Mouse (Mus musculus) heart, embryonic 14.5 days (tissue): ENCODE measurements around the gene Snd1. TPM values are rescaled to one million over a fixed set of nuclear protein-coding genes. Genes with fewer than 3 reads are reported as not detected.

Experiments used
- ATAC-seq: fragments of 200-750 bp; cut with Nextera tagmentation; 2 replicates; pipeline ENCODE4 v1.8.0; 2017; ENCODE audit warnings: low read depth, moderate TSS enrichment; ENCODE audit not compliant: insufficient number of reproducible peaks, insufficient read depth, low FRiP score
- H3K27ac ChIP-seq, 2 experiments: fragments of 200-500 bp in 1 of 2; fragments of 300-500 bp in 1 of 2; sonication (generic) in 1 of 2; replicated peaks in 1 of 2; 2 replicates each; pipeline ENCODE4 v1.5.1; 2012 to 2014; ENCODE audit warnings: low read depth in 2 of 2, low read length in 2 of 2, control low read depth in 1 of 2, mild to moderate bottlenecking in 1 of 2, mixed read lengths in 1 of 2; ENCODE audit not compliant: control insufficient read depth in 1 of 2, insufficient read depth in 1 of 2
- H3K27me3 ChIP-seq: fragments of 300-500 bp; sonication (generic); 2 replicates; pipeline ENCODE4 v1.6.1; 2014; ENCODE audit warnings: mild to moderate bottlenecking, low read length, control low read depth; ENCODE audit not compliant: control insufficient read depth, insufficient read depth
- H3K36me3 ChIP-seq: fragments of 300-500 bp; sonication (generic); 2 replicates; pipeline ENCODE4 v1.6.1; 2014; ENCODE audit warnings: mild to moderate bottlenecking, control low read depth, low read length, mixed read lengths; ENCODE audit not compliant: control insufficient read depth, insufficient read depth
- H3K4me1 ChIP-seq, 2 experiments: fragments of 200-500 bp in 1 of 2; fragments of 300-500 bp in 1 of 2; sonication (generic) in 1 of 2; 2 replicates each; pipeline ENCODE4 v1.6.1; 2012 to 2014; ENCODE audit warnings: low read length in 2 of 2, control low read depth in 1 of 2, mixed read lengths in 1 of 2; ENCODE audit not compliant: control insufficient read depth in 2 of 2, insufficient read depth in 2 of 2
- H3K4me2 ChIP-seq: fragments of 300-500 bp; sonication (generic); 2 replicates; pipeline ENCODE4 v1.6.1; 2014; ENCODE audit warnings: mild to moderate bottlenecking, low read length
- H3K4me3 ChIP-seq, 2 experiments: fragments of 200-500 bp in 1 of 2; fragments of 300-500 bp in 1 of 2; sonication (generic) in 1 of 2; 2 replicates each; pipeline ENCODE4 v1.5.1; 2012 to 2014; ENCODE audit warnings: low read length in 2 of 2, mild to moderate bottlenecking in 2 of 2, control low read depth in 1 of 2, low read depth in 1 of 2, moderate library complexity in 1 of 2; ENCODE audit not compliant: control insufficient read depth in 1 of 2, insufficient read depth in 1 of 2
- H3K9ac ChIP-seq: fragments of 300-500 bp; sonication (generic); 2 replicates; pipeline ENCODE4 v1.6.1; 2014; ENCODE audit warnings: mild to moderate bottlenecking, low read length
- H3K9me3 ChIP-seq: fragments of 300-500 bp; sonication (generic); 2 replicates; pipeline ENCODE4 v1.6.1; 2016; ENCODE audit warnings: low read length, control low read depth; ENCODE audit not compliant: control insufficient read depth
- WGBS: fragments of 180-500 bp; shearing (Covaris S2); extraction: QIAGEN DNeasy Blood & Tissue Kit; methylation state at CpG from one replicate; pipeline ENCODE4 v1.1.7; 2014; 5-methylcytosine and 5-hydroxymethylcytosine counted together
- polyA plus RNA-seq: library from polyadenylated mRNA; unstranded; fragments of >200 nt; fragmentation: Nextera tagmentation; extraction: Ambion mirVana; gene quantifications from 2 replicates; pipeline ENCODE4 v1.2.1, GENCODE M21; 2014

The Snd1 gene
- polyA plus RNA-seq, 1 experiment from 2014 or later = 80.0 TPM

DNA sequence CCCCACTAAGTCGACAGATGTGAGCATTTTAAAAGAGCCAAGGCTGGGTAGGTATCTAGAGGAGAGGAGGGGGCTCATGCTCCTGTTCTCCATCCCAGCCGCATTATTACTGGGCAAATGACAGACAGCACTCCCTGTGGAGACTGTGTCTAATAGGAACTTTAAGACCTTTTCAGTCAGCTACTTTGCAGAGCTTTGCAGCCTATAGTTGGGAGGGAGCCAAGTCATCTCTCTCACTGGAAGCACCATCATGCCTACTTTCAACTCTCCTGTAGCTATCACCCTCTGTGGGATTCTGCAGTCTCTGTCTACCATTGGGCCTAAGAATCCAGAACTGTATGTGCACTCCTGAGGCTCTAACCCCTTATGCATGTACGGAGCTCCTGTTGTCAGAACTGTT lies 351.0 kb downstream of the Snd1 start:
- H3K9ac ChIP-seq = no peak overlapping the region
- no peaks in the 10 kb centered on the region for H3K9me3 ChIP-seq
- ATAC-seq = no peak
- WGBS = 68% methylated on average over 3 of the region's 3 CpGs
- no peaks in the 10 kb centered on the region for H3K4me1 ChIP-seq
- no peaks in the 10 kb centered on the region for H3K36me3 ChIP-seq
- no peak overlapping the region for H3K27ac ChIP-seq
- 0 out of 2 replicates have a peak, but pooled peaks cover 8% of the 10 kb centered on the region for H3K27me3 ChIP-seq
- no peak overlapping the region for H3K4me3 ChIP-seq
- H3K4me2 ChIP-seq = no peak overlapping the region

DNA sequence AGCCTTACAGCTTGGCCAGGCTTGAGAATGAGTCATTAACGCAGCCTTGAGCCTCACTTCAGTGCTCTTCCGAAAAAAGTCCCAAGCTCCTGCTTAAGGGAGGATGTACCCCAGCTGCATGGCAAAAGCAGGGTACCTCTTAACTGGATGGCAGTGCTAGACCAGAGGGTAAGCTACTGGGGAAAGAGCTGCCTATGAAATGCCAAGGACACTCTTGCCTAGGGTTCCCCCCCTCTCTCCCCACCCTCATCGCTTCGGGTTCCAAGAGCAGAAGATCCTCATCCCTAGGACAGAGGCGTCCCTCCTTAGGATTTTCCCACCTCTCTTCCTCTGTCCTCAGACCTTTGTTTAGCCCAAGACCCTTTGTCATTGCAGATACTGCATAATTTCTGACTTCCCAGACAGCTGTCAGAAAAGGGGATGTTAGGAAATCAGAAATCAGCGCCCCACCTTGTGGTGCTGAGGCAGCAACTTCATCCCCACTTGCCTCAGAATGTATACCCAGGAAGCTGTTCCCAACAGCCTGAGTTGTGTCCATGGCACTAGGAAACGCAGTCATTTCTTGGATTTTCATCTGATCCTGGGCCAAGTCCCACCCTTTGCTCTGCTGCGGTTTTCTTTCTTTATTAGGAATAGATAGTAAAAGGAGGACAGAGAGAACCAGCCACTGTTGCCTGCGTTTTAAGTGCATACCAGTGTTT lies 351.9 kb downstream of the Snd1 start:
- Histone ChIP-seq H3K4me3 (no peak overlapping the region), H3K4me2 (no peak overlapping the region), H3K36me3 (no peaks in the 10 kb centered on the region), H3K27me3 (0 out of 2 replicates have a peak, but pooled peaks cover 15% of the 10 kb centered on the region), H3K27ac (no peak overlapping the region), H3K9ac (no peak overlapping the region), H3K9me3 (no peaks in the 10 kb centered on the region), H3K4me1 (peaks cover 2 to 5% of the 10 kb centered on the region in 2 experiments; a peak in 1 of 4 replicates)
- 73% methylated on average over 9 of the region's 9 CpGs for WGBS
- ATAC-seq = no peak

DNA sequence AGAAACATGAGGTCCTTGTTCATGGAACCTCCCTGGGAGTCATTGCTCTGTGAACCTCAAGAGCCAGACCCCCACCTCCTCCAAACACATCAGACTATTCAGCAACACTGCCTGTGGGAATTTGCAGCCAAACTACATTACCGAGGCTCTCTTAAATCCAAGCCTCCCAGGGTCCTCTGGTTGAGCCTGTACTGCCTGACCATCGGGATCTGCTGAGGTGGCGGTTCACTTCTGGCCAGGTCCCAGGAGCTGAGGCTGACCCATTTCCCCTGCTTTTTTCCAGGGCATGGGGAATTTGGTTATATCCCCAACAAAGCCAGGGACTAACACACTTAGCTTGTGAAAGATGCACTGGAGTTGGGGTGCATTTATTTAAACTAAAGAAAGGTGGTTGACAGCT lies 352.6 kb downstream of the Snd1 start:
- H3K27me3 ChIP-seq = 0 out of 2 replicates have a peak, but pooled peaks cover 15% of the 10 kb centered on the region
- no peak overlapping the region for H3K4me2 ChIP-seq
- H3K27ac ChIP-seq = no peak overlapping the region
- H3K4me1 ChIP-seq = peaks cover 2 to 6% of the 10 kb centered on the region in 2 experiments; a peak in 1 of 4 replicates
- ATAC-seq = no peak
- H3K9me3 ChIP-seq = no peaks in the 10 kb centered on the region
- 58% methylated on average over 3 of the region's 3 CpGs for WGBS
- no peaks in the 10 kb centered on the region for H3K36me3 ChIP-seq
- no peak overlapping the region for H3K4me3 ChIP-seq
- H3K9ac ChIP-seq = no peak overlapping the region

DNA sequence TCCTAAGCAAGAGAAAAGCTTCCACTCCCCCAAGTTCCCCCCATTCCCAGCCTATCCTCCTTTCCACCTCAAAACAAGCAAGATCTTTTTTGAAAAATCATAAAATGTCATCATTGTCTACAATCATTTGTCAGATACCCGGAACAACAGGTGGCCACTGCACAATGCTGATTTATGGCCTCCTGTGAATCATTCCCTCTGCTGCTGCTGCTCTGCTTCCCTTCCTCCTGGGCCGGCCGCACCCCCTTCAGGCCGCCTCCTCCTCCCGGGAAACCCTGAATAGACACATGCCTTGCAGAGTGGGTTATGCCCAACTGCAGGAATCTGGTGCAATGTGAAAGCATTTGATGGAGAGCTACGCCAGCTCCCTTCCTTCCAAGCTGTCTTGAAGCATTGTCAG lies 353.7 kb downstream of the Snd1 start:
- 41% methylated on average over 6 of the region's 6 CpGs for WGBS
- no peak for ATAC-seq

DNA sequence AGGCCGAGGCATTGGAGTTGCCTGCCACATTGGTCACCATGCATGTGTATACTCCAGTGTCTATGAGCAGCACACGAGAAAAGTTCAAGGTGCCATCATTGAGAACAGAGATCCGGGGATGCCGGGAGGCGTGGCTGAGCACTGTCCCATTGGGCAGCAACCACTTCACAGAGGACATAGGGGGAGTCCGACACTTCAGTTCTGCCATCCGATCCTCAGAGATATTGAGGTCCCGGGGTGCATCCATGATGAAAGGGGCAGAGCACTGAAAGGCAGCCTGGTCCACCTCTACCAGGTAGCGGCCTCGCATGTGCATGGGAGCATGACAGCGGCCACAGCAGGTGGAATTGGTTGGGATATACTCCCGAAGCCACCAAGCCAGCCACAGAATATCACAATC lies 355.4 kb downstream of the Snd1 start:
- WGBS = 94% methylated on average over 12 of the region's 12 CpGs
- no peaks in the 10 kb centered on the region for H3K9me3 ChIP-seq
- peaks cover 20% of the 10 kb centered on the region; the same call in 1 of the 2 replicates for H3K27me3 ChIP-seq
- peaks cover 4 to 13% of the 10 kb centered on the region in 2 experiments; a peak in 2 of 4 replicates for H3K4me1 ChIP-seq
- no peaks in the 10 kb centered on the region for H3K36me3 ChIP-seq
- H3K4me2 ChIP-seq = no peak overlapping the region
- no peak overlapping the region for H3K27ac ChIP-seq
- H3K4me3 ChIP-seq = no peak overlapping the region
- no peak for ATAC-seq
- no peak overlapping the region for H3K9ac ChIP-seq

More for the DNA sequence above, 353.7 kb downstream of the Snd1 start:
- Histone ChIP-seq H3K27me3 (0 out of 2 replicates have a peak, but pooled peaks cover 15% of the 10 kb centered on the region), H3K36me3 (no peaks in the 10 kb centered on the region), H3K4me1 (peaks cover 3 to 9% of the 10 kb centered on the region in 2 experiments; a peak in 2 of 4 replicates), H3K9ac (no peak overlapping the region), H3K4me3 (no peak overlapping the region), H3K4me2 (no peak overlapping the region), H3K27ac (no peak overlapping the region), H3K9me3 (no peaks in the 10 kb centered on the region)

DNA sequence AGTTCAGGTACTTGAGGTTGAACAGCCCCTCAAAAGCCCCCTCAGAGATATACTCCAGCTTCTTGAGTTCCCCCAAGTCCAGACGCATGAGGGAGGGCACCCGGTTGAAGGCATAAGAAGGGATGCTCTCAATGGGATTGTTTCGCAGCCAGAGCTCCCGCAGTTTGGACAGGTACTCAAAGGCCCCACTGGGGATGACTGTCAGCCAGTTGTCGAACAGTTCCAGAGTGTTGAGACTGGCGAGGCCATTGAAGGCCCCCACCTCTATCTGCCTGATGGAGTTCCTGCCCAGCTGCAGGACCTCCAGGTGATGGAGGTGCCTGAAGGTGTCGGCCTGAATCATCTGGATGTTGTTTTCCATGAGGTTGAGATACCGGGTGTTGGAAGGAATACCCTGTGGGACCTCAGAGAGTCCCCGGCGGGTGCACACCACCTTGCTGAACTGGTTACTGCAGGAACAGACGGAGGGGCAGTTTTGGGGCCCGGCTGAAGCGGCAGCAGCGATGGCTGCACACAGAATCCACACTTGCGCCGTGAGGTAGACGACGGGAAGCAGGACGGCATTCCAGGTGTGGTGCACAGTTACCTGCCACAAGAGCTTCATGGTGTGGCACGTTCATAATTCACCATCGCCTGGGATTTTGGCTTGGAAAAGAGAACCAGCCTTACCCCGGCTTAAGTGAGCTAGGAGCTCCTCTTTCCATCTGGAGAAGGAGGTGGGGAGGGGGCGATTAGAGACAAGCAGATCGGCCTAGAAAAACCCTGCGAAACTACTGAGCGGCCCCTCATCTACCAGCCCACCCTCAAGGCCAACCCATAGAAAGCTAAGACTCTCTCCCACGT lies 356.3 kb downstream of the Snd1 start, which contains the start of gene Lrrc4:
Lrrc4 (minus strand) TSS at position 737 of the 843 bp plus-strand sequence.
- H3K9me3 ChIP-seq = no peaks in the 10 kb centered on the region
- H3K27ac ChIP-seq = no peak within 1 kb of the TSS
- H3K9ac ChIP-seq = peak within 1 kb of the TSS; percentile 72
- ATAC-seq = no peak
- H3K4me2 ChIP-seq = peak within 1 kb of the TSS; percentile 100
- no peaks in the 10 kb centered on the region for H3K36me3 ChIP-seq
- peak within 1 kb of the TSS; percentile 52 to 69 for H3K4me3 ChIP-seq
- H3K4me1 ChIP-seq = peaks cover 4 to 13% of the 10 kb centered on the region in 2 experiments; a peak in 2 of 4 replicates
- 43% methylated on average over 27 of the region's 27 CpGs for WGBS
- peaks cover 20% of the 10 kb centered on the region; the same call in 1 of the 2 replicates for H3K27me3 ChIP-seq

DNA sequence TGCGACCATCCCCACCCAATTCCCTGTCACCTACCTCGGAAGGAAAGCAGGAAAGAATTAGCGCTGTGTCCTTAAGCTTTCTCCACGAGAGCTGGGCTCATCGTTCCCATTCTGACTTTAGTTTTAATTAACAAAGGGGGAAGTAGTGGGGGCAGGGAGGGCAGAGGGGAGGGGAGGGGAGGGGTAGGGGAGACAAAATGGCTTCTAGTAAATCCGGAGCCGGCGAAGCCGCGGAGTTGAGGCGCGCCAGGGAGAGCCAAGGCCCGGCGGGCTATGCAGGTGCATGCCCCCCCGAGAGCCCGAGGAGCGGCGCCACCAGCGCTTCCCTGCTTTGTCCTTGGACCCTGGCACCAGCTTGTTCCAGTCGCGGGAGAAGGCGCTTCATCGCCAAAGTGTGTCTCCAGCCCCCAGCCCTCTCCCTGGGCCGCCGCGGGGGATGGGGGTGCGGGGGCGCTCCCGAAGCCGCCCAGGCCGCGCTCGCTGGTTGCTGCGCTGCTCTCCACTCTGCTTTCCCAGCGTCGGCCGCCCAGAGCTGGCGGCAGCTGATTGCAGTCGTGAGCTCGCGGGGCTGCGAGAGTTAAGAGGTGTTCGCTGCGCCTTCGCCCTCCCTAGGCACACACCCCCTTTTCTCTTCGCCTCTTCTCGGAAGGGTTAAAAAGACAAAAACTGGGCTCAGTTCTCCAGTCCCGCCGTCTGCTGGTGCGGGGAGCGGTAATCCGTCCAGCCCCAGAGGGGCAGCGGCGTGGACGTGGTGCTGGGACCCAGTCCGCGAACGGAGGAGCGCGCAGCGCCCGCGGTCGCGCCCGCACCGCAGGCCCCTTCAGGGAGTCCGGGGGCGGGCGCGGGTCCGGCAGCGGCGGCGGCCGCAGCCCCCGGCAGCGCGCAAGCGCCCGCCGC lies 357.2 kb downstream of the Snd1 start:
- Histone ChIP-seq H3K36me3 (no peaks in the 10 kb centered on the region), H3K9ac (peak overlapping the region; percentile 72), H3K4me3 (peak overlapping the region; percentile 52 to 69), H3K9me3 (no peaks in the 10 kb centered on the region), H3K4me1 (peaks cover 4 to 13% of the 10 kb centered on the region in 2 experiments; a peak in 2 of 4 replicates), H3K4me2 (peak overlapping the region; percentile 100), H3K27ac (no peak overlapping the region), H3K27me3 (peaks cover 20% of the 10 kb centered on the region; the same call in 1 of the 2 replicates)
- WGBS = under 1% methylated on average over 71 of the region's 82 CpGs
- ATAC-seq = peak; percentile 58
